Mouse (Mus musculus) spleen, adult 2 months (tissue): ENCODE measurements around the gene Mef2c.

ENCODE experiments used
- CTCF ChIP-seq: fragments of 200-500 bp; IDR thresholded peaks from 2 replicates; pipeline ENCODE4 v1.5.1; 2011; ENCODE audit warnings: mild to moderate bottlenecking, inconsistent platforms; ENCODE audit not compliant: insufficient read depth, insufficient read length, insufficient replicate concordance; ENCODE audit errors: extremely low read depth
- POLR2A ChIP-seq: fragments of 200-500 bp; IDR thresholded peaks from 2 replicates; pipeline ENCODE4 v1.6.1; 2011; ENCODE audit warnings: low read depth, low read length, inconsistent platforms

- TF ChIP-seq POLR2A (no peak), CTCF (no peak)
Observed at GRCm38 (mm10) chr13:83527921-83528320, 24.1 kb downstream of the Mef2c start.
